Mouse (Mus musculus) myocyte (in vitro differentiated cells): Measurements from ENCODE around the gene Timp3.
A peak's percentile ranks its signal among the peaks of the same experiment; 100 is the strongest.

ENCODE experiments used
- CEBPB ChIP-seq: IDR thresholded peaks from 2 replicates; pipeline ENCODE4 v1.6.1; 2011; ENCODE audit warnings: mild to moderate bottlenecking, moderate library complexity; ENCODE audit not compliant: poor library complexity, insufficient read depth, severe bottlenecking
- E2F4 ChIP-seq: IDR thresholded peaks from one replicate; pipeline ENCODE4 v1.6.1; 2011; ENCODE audit warnings: mild to moderate bottlenecking, control low read depth, moderate library complexity; ENCODE audit not compliant: insufficient read depth
- MAX ChIP-seq: IDR thresholded peaks from one replicate; pipeline ENCODE4 v1.6.1; 2011; ENCODE audit warnings: low read depth, mild to moderate bottlenecking, control low read depth
- MYOD1 ChIP-seq, 3 experiments: IDR thresholded peaks; one replicate each; pipeline ENCODE4 v1.6.1; 2011; ENCODE audit warnings: control low read depth in 2 of 3, low read depth in 2 of 3, mild to moderate bottlenecking in 2 of 3, moderate library complexity in 1 of 3; ENCODE audit not compliant: insufficient read length in 2 of 3, control insufficient read depth in 1 of 3
- POLR2A ChIP-seq: IDR thresholded peaks from one replicate; pipeline ENCODE4 v1.6.1; 2011; ENCODE audit warnings: low read depth, mild to moderate bottlenecking, control low read depth, moderate library complexity; ENCODE audit not compliant: insufficient read length
- POLR2AphosphoS2 ChIP-seq: IDR thresholded peaks from one replicate; pipeline ENCODE4 v1.6.1; 2011; ENCODE audit warnings: low read depth, control low read depth; ENCODE audit not compliant: insufficient read length
- SRF ChIP-seq: IDR thresholded peaks from one replicate; pipeline ENCODE4 v1.6.1; 2011; ENCODE audit warnings: low read depth; ENCODE audit not compliant: control insufficient read depth, insufficient read length
- TCF12 ChIP-seq: IDR thresholded peaks from one replicate; pipeline ENCODE4 v1.6.1; 2011; ENCODE audit warnings: mild to moderate bottlenecking, control low read depth; ENCODE audit not compliant: poor library complexity, insufficient read depth, severe bottlenecking
- USF1 ChIP-seq: IDR thresholded peaks from one replicate; pipeline ENCODE4 v1.6.1; 2011; ENCODE audit warnings: low read depth, mild to moderate bottlenecking, control low read depth, moderate library complexity

- TF ChIP-seq USF1: no peak
- TF ChIP-seq TCF12: no peak
- TF ChIP-seq MYOD1 (IDR thresholded peaks at IDR 0.05; ENCODE audit: control insufficient read depth in 1 of 3, insufficient read length in 2 of 3, low read depth in 2 of 3): no peak
- TF ChIP-seq POLR2A: peak; percentile 85
- TF ChIP-seq SRF: peak; percentile 80
- TF ChIP-seq POLR2AphosphoS2: peak; percentile 78
- TF ChIP-seq E2F4: no peak
- no peak for TF ChIP-seq CEBPB
- no peak for TF ChIP-seq MAX
These were observed at the start of gene Timp3 for GRCm38 (mm10) chr10:86300293-86301116.
